Mouse (Mus musculus) stomach, embryonic 16.5 days (tissue): ENCODE results near the gene Cd274. TPM values are rescaled to one million over a fixed set of nuclear protein-coding genes. Genes with fewer than 3 reads are reported as not detected.

Experiments used
- ATAC-seq: fragments of 200-750 bp; cut with Nextera tagmentation; 2 replicates; pipeline ENCODE4 v1.8.0; 2017; ENCODE audit warnings: moderate number of reproducible peaks, moderate TSS enrichment; ENCODE audit not compliant: insufficient read depth, low FRiP score
- H3K27ac ChIP-seq: fragments of 300-500 bp; sonication (generic); 2 replicates; pipeline ENCODE4 v1.5.1; 2014; ENCODE audit warnings: low read length
- H3K27me3 ChIP-seq: fragments of 300-500 bp; sonication (generic); 2 replicates; pipeline ENCODE4 v1.6.1; 2014; ENCODE audit warnings: low read length, control low read depth, mixed read lengths; ENCODE audit not compliant: control insufficient read depth, insufficient read depth
- H3K36me3 ChIP-seq: fragments of 300-500 bp; sonication (generic); 2 replicates; pipeline ENCODE4 v1.6.1; 2014; ENCODE audit warnings: low read length; ENCODE audit not compliant: control insufficient read depth, insufficient read depth
- H3K4me1 ChIP-seq: fragments of 300-500 bp; sonication (generic); 2 replicates; pipeline ENCODE4 v1.6.1; 2014; ENCODE audit warnings: low read length, control low read depth, mixed read lengths; ENCODE audit not compliant: control insufficient read depth, insufficient read depth
- H3K4me2 ChIP-seq: fragments of 300-500 bp; sonication (generic); 2 replicates; pipeline ENCODE4 v1.6.1; 2014; ENCODE audit warnings: low read depth, low read length, mixed read lengths
- H3K4me3 ChIP-seq: fragments of 300-500 bp; sonication (generic); replicated peaks from 2 replicates; pipeline ENCODE4 v1.5.1; 2014; ENCODE audit warnings: mild to moderate bottlenecking, low read length
- H3K9ac ChIP-seq: fragments of 300-500 bp; sonication (generic); 2 replicates; pipeline ENCODE4 v1.6.1; 2014; ENCODE audit warnings: low read length
- H3K9me3 ChIP-seq: fragments of 300-500 bp; sonication (generic); replicated peaks from 2 replicates; pipeline ENCODE4 v1.6.1; 2016; ENCODE audit warnings: low read length, control low read depth; ENCODE audit not compliant: control insufficient read depth
- WGBS: fragments of 180-500 bp; shearing (Covaris S2); extraction: QIAGEN DNeasy Blood & Tissue Kit; methylation state at CpG from one replicate; pipeline ENCODE4 v1.1.7; 2014; 5-methylcytosine and 5-hydroxymethylcytosine counted together
- polyA plus RNA-seq: library from polyadenylated mRNA; unstranded; fragments of >200 nt; fragmentation: Nextera tagmentation; extraction: Ambion mirVana; gene quantifications from 2 replicates; pipeline ENCODE4 v1.2.1, GENCODE M21; 2015

Cd274 gene
- polyA plus RNA-seq, 1 experiment from 2014 or later: 0.28 TPM

GRCm38 (mm10) chr19:29422013-29422645, 54.9 kb downstream of the Cd274 start:
- H3K9ac ChIP-seq: no peak overlapping the region
- no peak overlapping the region for H3K4me3 ChIP-seq
- ATAC-seq: no peak
- 85% methylated on average over 16 of the region's 16 CpGs for WGBS
- no peaks in the 10 kb centered on the region for H3K4me1 ChIP-seq
- no peak overlapping the region for H3K27ac ChIP-seq
- no peak overlapping the region for H3K4me2 ChIP-seq
- H3K36me3 ChIP-seq: no peaks in the 10 kb centered on the region
- H3K9me3 ChIP-seq: no peaks in the 10 kb centered on the region
- H3K27me3 ChIP-seq: no peaks in the 10 kb centered on the region

DNA sequence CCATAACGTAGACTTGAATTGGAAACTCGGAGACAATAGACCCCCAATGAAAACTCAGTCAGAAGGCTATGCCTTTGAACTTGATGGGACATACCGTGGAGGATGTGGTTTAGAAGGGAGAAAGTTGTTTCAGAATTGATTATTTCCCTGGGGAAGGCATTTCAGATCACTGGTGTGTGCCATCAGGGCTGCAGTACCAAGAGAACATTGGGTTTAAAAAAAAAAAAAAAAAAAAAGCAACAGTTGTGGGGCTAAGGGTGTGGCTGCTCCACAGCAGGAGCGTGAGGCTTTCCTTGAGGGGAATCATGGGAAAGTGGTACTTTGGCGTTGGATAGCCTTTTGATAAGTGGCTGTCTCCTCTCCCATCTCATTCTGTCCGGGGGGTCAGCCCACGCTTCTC, 55.5 kb downstream of the Cd274 start:
- H3K27me3 ChIP-seq: no peaks in the 10 kb centered on the region
- no peak overlapping the region for H3K4me2 ChIP-seq
- WGBS: 80% methylated on average over 7 of the region's 7 CpGs
- H3K4me1 ChIP-seq: no peaks in the 10 kb centered on the region
- H3K27ac ChIP-seq: no peak overlapping the region
- no peak for ATAC-seq
- no peak overlapping the region for H3K4me3 ChIP-seq
- no peak overlapping the region for H3K9ac ChIP-seq
- H3K9me3 ChIP-seq: no peaks in the 10 kb centered on the region
- H3K36me3 ChIP-seq: no peaks in the 10 kb centered on the region

DNA sequence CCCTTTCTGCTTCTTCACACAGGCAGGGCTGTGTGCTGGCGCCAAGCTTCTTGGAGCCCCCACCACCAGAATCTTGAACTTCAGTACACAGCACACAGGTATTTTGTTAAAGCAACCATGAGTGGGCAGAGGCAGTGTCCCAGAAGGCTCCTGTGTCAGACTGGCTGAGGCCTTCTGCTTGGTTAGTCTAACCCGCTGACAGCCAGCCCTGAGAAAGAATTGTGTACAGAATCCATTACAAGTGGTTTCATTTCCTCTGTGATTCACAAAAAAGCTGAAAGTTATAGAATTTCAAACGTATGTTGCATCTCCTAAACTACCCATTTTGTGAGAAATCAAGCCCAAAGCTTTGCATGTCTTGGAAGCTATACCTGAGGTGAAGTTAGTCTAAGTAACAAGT, 63.3 kb downstream of the Cd274 start:
- WGBS: 80% methylated on average over 3 of the region's 3 CpGs
- Histone ChIP-seq H3K27me3 (no peaks in the 10 kb centered on the region), H3K4me2 (no peak overlapping the region), H3K4me3 (no peak overlapping the region), H3K4me1 (no peaks in the 10 kb centered on the region), H3K9ac (no peak overlapping the region), H3K9me3 (no peaks in the 10 kb centered on the region), H3K36me3 (no peaks in the 10 kb centered on the region), H3K27ac (no peak overlapping the region)
- ATAC-seq: no peak

DNA sequence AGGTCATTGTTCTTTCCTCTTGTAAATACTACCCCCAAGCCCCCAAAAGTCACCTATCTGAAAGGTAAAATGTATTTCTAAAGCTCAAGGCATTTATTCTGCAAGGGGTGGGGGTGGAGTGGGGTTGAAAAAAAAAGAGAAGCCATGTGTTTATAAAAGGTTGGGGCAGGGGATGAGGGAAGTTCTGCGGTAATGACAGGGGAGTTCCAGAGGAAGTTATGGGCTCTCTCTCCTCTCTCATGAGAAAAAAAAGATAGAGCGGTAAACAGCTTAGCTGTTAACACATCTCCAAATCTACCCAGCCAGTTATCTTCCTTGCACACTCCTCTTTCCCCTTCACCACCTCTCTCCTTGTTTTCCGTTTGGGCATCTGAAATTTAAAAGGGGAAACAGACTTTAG, 63.7 kb downstream of the Cd274 start:
- no peak for ATAC-seq
- no peak overlapping the region for H3K27ac ChIP-seq
- WGBS: 62% methylated on average over 3 of the region's 3 CpGs
- H3K27me3 ChIP-seq: no peaks in the 10 kb centered on the region
- H3K4me3 ChIP-seq: no peak overlapping the region
- no peaks in the 10 kb centered on the region for H3K4me1 ChIP-seq
- no peaks in the 10 kb centered on the region for H3K36me3 ChIP-seq
- no peak overlapping the region for H3K9ac ChIP-seq
- no peaks in the 10 kb centered on the region for H3K9me3 ChIP-seq
- H3K4me2 ChIP-seq: no peak overlapping the region

GRCm38 (mm10) chr19:29436793-29437479, 69.7 kb downstream of the Cd274 start:
- no peaks in the 10 kb centered on the region for H3K36me3 ChIP-seq
- no peak for ATAC-seq
- no peak overlapping the region for H3K4me2 ChIP-seq
- WGBS: 87% methylated on average over 18 of the region's 18 CpGs
- no peak overlapping the region for H3K4me3 ChIP-seq
- no peaks in the 10 kb centered on the region for H3K27me3 ChIP-seq
- no peak overlapping the region for H3K27ac ChIP-seq
- no peaks in the 10 kb centered on the region for H3K4me1 ChIP-seq
- no peak overlapping the region for H3K9ac ChIP-seq
- no peaks in the 10 kb centered on the region for H3K9me3 ChIP-seq

Other genes with a start within 250 kb of the Cd274 start
- 4.4 and 5.0 TPM in 2 replicates for gene Jak2, start 115.6 kb upstream of the Cd274 start, polyA plus RNA-seq
- 4.8 and 8.8 TPM in 2 replicates for gene Insl6, start 42.1 kb upstream of the Cd274 start, polyA plus RNA-seq
- 0.44 TPM in 1 of 2 replicates, not detected in the other for gene Rln1, start 32.8 kb upstream of the Cd274 start, polyA plus RNA-seq
- 91.4 and 95.4 TPM in 2 replicates for gene Plgrkt, start 65 bp upstream of the Cd274 start, polyA plus RNA-seq
- gene Pdcd1lg2, start 43.5 kb downstream of the Cd274 start, polyA plus RNA-seq: not detected in 2 replicates
- gene Ric1, start 154.8 kb downstream of the Cd274 start, polyA plus RNA-seq: 11.1 and 11.6 TPM in 2 replicates